Mouse (Mus musculus) midbrain, embryonic 14.5 days (tissue): ENCODE results near the gene Prkce. TPM values are rescaled to one million over a fixed set of nuclear protein-coding genes. Genes with fewer than 3 reads are reported as not detected.

ENCODE experiments used
- ATAC-seq: fragments of 200-750 bp; cut with Nextera tagmentation; 2 replicates; pipeline ENCODE4 v1.8.0; 2017; ENCODE audit warnings: moderate number of reproducible peaks, moderate library complexity; ENCODE audit not compliant: low FRiP score, low TSS enrichment
- DNase-seq: peaks from one replicate; pipeline ENCODE4 v3.0.0-alpha.2; 2015
- H3K27ac ChIP-seq: fragments of 300-500 bp; sonication (generic); replicated peaks from 2 replicates; pipeline ENCODE4 v1.5.1; 2014; ENCODE audit warnings: mild to moderate bottlenecking, low read depth, low read length, moderate library complexity
- H3K27me3 ChIP-seq: fragments of 300-500 bp; sonication (generic); 2 replicates; pipeline ENCODE4 v1.6.1; 2014; ENCODE audit warnings: low read length, control low read depth, mixed read lengths; ENCODE audit not compliant: control insufficient read depth, insufficient read depth
- H3K36me3 ChIP-seq: fragments of 300-500 bp; sonication (generic); 2 replicates; pipeline ENCODE4 v1.6.1; 2014; ENCODE audit warnings: low read length, control low read depth; ENCODE audit not compliant: control insufficient read depth, insufficient read depth
- H3K4me1 ChIP-seq: fragments of 300-500 bp; sonication (generic); 2 replicates; pipeline ENCODE4 v1.6.1; 2014; ENCODE audit warnings: mild to moderate bottlenecking, antibody characterized with exemption, low read length, control low read depth; ENCODE audit not compliant: control insufficient read depth, insufficient read depth
- H3K4me2 ChIP-seq: fragments of 300-500 bp; sonication (generic); 2 replicates; pipeline ENCODE4 v1.6.1; 2014; ENCODE audit warnings: mild to moderate bottlenecking, low read length, moderate library complexity
- H3K4me3 ChIP-seq: fragments of 300-500 bp; sonication (generic); replicated peaks from 2 replicates; pipeline ENCODE4 v1.5.1; 2014; ENCODE audit warnings: low read depth, low read length
- H3K9ac ChIP-seq: fragments of 300-500 bp; sonication (generic); replicated peaks from 2 replicates; pipeline ENCODE4 v1.6.1; 2014; ENCODE audit warnings: mild to moderate bottlenecking, low read length, moderate library complexity
- H3K9me3 ChIP-seq: fragments of 300-500 bp; sonication (generic); 2 replicates; pipeline ENCODE4 v1.6.1; 2016; ENCODE audit warnings: low read length, control low read depth, mixed read lengths; ENCODE audit not compliant: control insufficient read depth
- WGBS: fragments of 180-500 bp; shearing (Covaris S2); extraction: QIAGEN DNeasy Blood & Tissue Kit; methylation state at CpG from one replicate; pipeline ENCODE4 v1.1.7; 2014; 5-methylcytosine and 5-hydroxymethylcytosine counted together
- polyA plus RNA-seq: library from polyadenylated mRNA; unstranded; fragments of >200 nt; fragmentation: Nextera tagmentation; extraction: Ambion mirVana; gene quantifications from 2 replicates; pipeline ENCODE4 v1.2.1, GENCODE M21; 2014

Prkce gene
- polyA plus RNA-seq, 1 experiment from 2014 or later: 25.4 TPM

DNA sequence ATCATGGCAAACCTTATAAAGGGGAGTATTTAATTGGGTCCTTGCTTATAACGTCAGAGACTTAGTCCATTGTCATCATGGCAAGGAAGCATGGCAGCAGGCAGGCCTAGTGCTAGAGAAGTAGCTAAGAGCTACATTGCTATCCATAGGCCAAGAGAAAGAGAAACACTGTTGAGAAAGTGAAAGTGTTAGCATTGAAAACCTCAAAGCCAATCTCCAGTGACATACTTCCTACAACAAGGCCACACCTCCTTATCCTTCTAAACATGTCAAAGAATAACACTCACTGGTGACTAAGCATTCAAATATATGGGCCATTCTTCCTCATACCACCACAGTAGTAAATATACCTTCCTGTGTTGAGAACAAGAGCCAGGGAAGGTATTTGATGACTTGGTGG is 20.2 kb downstream of the Prkce start:
- DNase-seq (no peak), ATAC-seq (no peak)
- H3K4me3 ChIP-seq: no peak overlapping the region
- no peak overlapping the region for H3K4me2 ChIP-seq
- peaks cover 10% of the 10 kb centered on the region; the same call in 1 of the 2 replicates for H3K4me1 ChIP-seq
- no peak overlapping the region for H3K9ac ChIP-seq
- no peaks in the 10 kb centered on the region for H3K36me3 ChIP-seq
- WGBS: 87% methylated on average over 1 of the region's 1 CpGs
- no peaks in the 10 kb centered on the region for H3K9me3 ChIP-seq
- no peaks in the 10 kb centered on the region for H3K27me3 ChIP-seq
- H3K27ac ChIP-seq: no peak overlapping the region

DNA sequence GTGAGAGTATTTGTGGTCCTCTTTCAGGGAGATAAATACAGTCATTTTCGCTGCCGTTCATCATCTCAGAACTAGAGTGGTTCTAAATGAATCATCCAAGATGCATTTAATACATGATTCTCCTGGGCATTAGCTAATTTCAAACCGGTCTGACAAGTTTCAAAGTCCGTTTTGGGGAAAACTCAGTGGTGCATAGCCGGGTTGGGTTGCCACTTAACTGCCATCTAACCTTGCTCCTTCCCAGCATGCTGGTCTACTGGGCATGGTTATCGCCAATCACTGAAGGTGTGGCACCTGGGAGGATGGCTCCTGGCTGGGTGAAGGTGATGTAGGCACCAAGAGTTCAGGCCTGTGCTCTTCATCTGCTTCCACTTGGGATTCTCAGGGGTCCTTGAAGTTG is 26.4 kb downstream of the Prkce start:
- H3K27me3 ChIP-seq: no peaks in the 10 kb centered on the region
- ATAC-seq (no peak), DNase-seq (no peak)
- no peak overlapping the region for H3K4me2 ChIP-seq
- H3K9me3 ChIP-seq: no peaks in the 10 kb centered on the region
- no peak overlapping the region for H3K27ac ChIP-seq
- no peak overlapping the region for H3K9ac ChIP-seq
- no peak overlapping the region for H3K4me3 ChIP-seq
- no peaks in the 10 kb centered on the region for H3K4me1 ChIP-seq
- H3K36me3 ChIP-seq: no peaks in the 10 kb centered on the region
- 93% methylated on average over 6 of the region's 6 CpGs for WGBS

DNA sequence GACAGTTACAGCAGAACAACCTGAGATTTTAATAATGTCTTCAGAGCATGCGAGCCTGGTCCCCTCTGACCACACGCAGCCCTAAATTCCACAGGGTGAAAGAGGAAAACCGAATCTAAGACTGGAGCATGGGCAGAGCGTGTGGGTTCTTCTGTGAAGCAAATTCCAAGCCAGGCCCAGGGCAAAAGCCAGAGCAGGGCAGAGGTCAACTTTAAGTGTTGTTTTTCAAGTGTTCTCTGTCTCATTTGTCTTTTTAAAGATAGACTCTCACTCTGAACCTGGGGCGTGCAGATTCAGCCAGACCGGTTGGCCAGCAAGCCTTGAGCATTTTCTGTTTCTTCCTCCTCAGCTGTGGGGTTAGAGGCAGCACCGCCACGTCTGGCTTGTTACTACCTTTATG is 27.3 kb downstream of the Prkce start:
- no peak for ATAC-seq
- H3K4me1 ChIP-seq: no peaks in the 10 kb centered on the region
- no peak overlapping the region for H3K4me3 ChIP-seq
- H3K27me3 ChIP-seq: no peaks in the 10 kb centered on the region
- WGBS: 96% methylated on average over 8 of the region's 8 CpGs
- no peak overlapping the region for H3K9ac ChIP-seq
- H3K36me3 ChIP-seq: no peaks in the 10 kb centered on the region
- H3K9me3 ChIP-seq: no peaks in the 10 kb centered on the region
- H3K27ac ChIP-seq: no peak overlapping the region
- H3K4me2 ChIP-seq: no peak overlapping the region
- no peak for DNase-seq

- H3K9me3 ChIP-seq: no peaks in the 10 kb centered on the region
- no peaks in the 10 kb centered on the region for H3K36me3 ChIP-seq
- DNase-seq (no peak), ATAC-seq (no peak)
- 93% methylated on average over 16 of the region's 16 CpGs for WGBS
- H3K27me3 ChIP-seq: no peaks in the 10 kb centered on the region
- H3K4me1 ChIP-seq: no peaks in the 10 kb centered on the region
- H3K27ac ChIP-seq: no peak overlapping the region
- H3K4me2 ChIP-seq: no peak overlapping the region
- H3K9ac ChIP-seq: no peak overlapping the region
- no peak overlapping the region for H3K4me3 ChIP-seq
Measured at GRCm38 (mm10) chr17:86198496-86199465, 31.2 kb downstream of the Prkce start.

- no peaks in the 10 kb centered on the region for H3K9me3 ChIP-seq
- H3K4me3 ChIP-seq: no peak overlapping the region
- no peak overlapping the region for H3K9ac ChIP-seq
- WGBS: 92% methylated on average over 7 of the region's 7 CpGs
- no peaks in the 10 kb centered on the region for H3K36me3 ChIP-seq
- ATAC-seq (no peak), DNase-seq (no peak)
- H3K27ac ChIP-seq: no peak overlapping the region
- no peaks in the 10 kb centered on the region for H3K4me1 ChIP-seq
- H3K4me2 ChIP-seq: no peak overlapping the region
- H3K27me3 ChIP-seq: no peaks in the 10 kb centered on the region
Measured at GRCm38 (mm10) chr17:86201981-86202380, 34.4 kb downstream of the Prkce start.

- no peak for DNase-seq
- Histone ChIP-seq H3K27ac (no peak overlapping the region), H3K36me3 (no peaks in the 10 kb centered on the region), H3K9ac (no peak overlapping the region), H3K4me1 (no peaks in the 10 kb centered on the region), H3K27me3 (no peaks in the 10 kb centered on the region), H3K4me3 (no peak overlapping the region), H3K4me2 (no peak overlapping the region), H3K9me3 (no peaks in the 10 kb centered on the region)
- 93% methylated on average over 6 of the region's 6 CpGs for WGBS
- no peak for ATAC-seq
Measured at GRCm38 (mm10) chr17:86202972-86203371, 35.4 kb downstream of the Prkce start.

DNA sequence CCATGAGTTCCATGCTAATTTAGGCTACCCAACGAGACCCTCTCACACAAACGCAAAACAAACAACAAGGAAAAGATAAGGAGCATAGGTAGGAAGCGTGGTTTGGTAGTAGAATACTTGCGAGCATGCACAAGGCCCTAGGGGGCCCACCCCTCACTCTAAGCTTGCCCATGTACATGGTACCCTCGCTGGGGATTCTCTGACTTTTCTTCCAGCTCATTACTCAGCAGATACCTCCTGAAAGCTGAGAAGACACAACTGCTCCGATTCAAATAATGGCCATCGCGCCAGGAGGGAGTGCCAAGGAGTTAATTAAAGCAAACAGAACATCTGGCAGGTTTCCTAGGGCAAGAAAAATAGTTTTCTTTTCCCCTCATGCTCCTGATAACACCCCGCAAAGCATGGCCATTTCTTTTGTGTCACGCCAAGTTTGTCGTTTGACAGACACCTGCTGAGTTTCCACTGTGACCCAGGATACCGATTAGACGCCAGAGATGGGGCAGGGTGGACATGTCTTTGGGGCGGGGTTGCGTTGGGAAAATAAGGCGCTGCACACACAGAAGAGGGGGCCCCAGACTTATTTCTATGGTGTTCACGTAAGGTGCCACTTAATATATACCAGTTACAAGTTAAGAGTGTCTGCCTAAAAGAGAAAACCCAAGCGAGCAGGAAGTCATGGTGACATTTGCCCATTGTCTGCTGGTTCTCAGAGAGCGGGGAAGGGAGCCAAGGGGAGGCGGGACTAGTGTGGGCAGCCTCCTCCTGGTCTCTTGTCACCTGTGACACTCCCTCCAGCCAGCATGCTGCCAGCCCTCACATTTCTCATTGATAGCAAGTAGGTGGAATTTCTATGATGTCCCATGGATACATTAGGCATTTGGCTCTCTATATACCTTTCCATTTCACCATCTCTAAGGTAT is 36.2 kb downstream of the Prkce start:
- Histone ChIP-seq H3K4me3 (no peak overlapping the region), H3K4me2 (no peak overlapping the region), H3K27ac (no peak overlapping the region), H3K4me1 (no peaks in the 10 kb centered on the region), H3K9me3 (no peaks in the 10 kb centered on the region), H3K9ac (no peak overlapping the region), H3K36me3 (no peaks in the 10 kb centered on the region), H3K27me3 (no peaks in the 10 kb centered on the region)
- WGBS: 75% methylated on average over 20 of the region's 20 CpGs
- ATAC-seq: no peak
- DNase-seq: no peak

DNA sequence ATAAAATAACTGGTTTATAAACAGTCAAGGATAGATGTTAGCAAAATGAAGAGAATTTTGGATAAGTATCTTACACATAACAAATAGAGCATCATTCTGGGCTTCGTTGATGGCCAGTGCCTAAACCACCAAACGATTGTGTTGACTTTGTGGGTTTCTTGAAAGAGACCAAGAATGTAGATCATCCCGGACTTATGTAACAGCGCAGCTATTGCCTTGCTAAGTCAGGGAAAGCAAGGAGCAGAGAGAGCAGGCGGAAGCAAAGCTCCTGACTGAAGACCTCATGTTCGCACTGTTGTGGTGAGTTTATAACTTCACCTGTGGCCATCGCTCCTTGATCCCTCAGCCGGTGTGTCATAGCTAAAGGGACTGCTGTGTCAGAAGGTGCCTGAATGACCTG is 38.7 kb downstream of the Prkce start:
- H3K36me3 ChIP-seq: no peaks in the 10 kb centered on the region
- H3K27me3 ChIP-seq: no peaks in the 10 kb centered on the region
- ATAC-seq (no peak), DNase-seq (no peak)
- WGBS: 94% methylated on average over 8 of the region's 8 CpGs
- no peak overlapping the region for H3K9ac ChIP-seq
- no peak overlapping the region for H3K27ac ChIP-seq
- no peaks in the 10 kb centered on the region for H3K9me3 ChIP-seq
- no peak overlapping the region for H3K4me3 ChIP-seq
- no peak overlapping the region for H3K4me2 ChIP-seq
- H3K4me1 ChIP-seq: no peaks in the 10 kb centered on the region
